Mouse (Mus musculus) layer of hippocampus, postnatal 25 days (tissue): ENCODE data around the gene Cd163l1. TPM values are rescaled to one million over a fixed set of nuclear protein-coding genes. Genes with fewer than 3 reads are reported as not detected.

ENCODE experiments used
- DNase-seq, 2 experiments: peaks; one replicate each; pipeline ENCODE4 v3.0.0; 2022; ENCODE audit warnings: mixed read lengths in 2 of 2, low spot score in 1 of 2; ENCODE audit errors: extremely low spot score in 1 of 2
- total RNA-seq, 2 experiments: library from RNA; stranded (reverse); gene quantifications; 2 replicates each; pipeline ENCODE4 v1.2.3; 2021

The Cd163l1 gene
- total RNA-seq = under 1 TPM; 0.39 to 0.63 TPM

- DNase-seq = no peak
These were observed at the start of gene Cd163l1 for GRCm38 (mm10) chr7:140217967-140218366. Cd163l1 (plus strand) TSS chr7:140218267.

- no peak for DNase-seq
These were observed 48.7 kb upstream of the Cd163l1 start for GRCm38 (mm10) chr7:140169386-140169785.

GRCm38 (mm10) chr7:140170863-140171262 lies 47.2 kb upstream of the Cd163l1 start:
- no peak for DNase-seq

- no peak for DNase-seq
These were observed 45.1 kb upstream of the Cd163l1 start, which contains the start of gene Olfr523 for GRCm38 (mm10) chr7:140172936-140173335. Olfr523 (plus strand) TSS chr7:140173217.

GRCm38 (mm10) chr7:140179176-140179575 lies 38.9 kb upstream of the Cd163l1 start:
- no peak for DNase-seq

- no peak for DNase-seq
These were observed 37.4 kb upstream of the Cd163l1 start for GRCm38 (mm10) chr7:140180692-140181091.

GRCm38 (mm10) chr7:140184206-140184605 lies 33.9 kb upstream of the Cd163l1 start:
- no peak for DNase-seq

- peak in 1 of 2 experiments; percentile 42 for DNase-seq
These were observed 31.1 kb upstream of the Cd163l1 start for GRCm38 (mm10) chr7:140186646-140187620.

- peak in 1 of 2 experiments; percentile 20 for DNase-seq
These were observed 30.2 kb upstream of the Cd163l1 start for GRCm38 (mm10) chr7:140187721-140188390.

- peak in 1 of 2 experiments; percentile 19 for DNase-seq
These were observed 29.4 kb upstream of the Cd163l1 start for GRCm38 (mm10) chr7:140188391-140189328.

GRCm38 (mm10) chr7:140190435-140190834 lies 27.6 kb upstream of the Cd163l1 start:
- DNase-seq = no peak

- no peak for DNase-seq
These were observed 25.6 kb upstream of the Cd163l1 start for GRCm38 (mm10) chr7:140192445-140192844.

- DNase-seq = no peak
These were observed 25.2 kb upstream of the Cd163l1 start for GRCm38 (mm10) chr7:140192851-140193250.

- no peak for DNase-seq
These were observed 24.0 kb upstream of the Cd163l1 start for GRCm38 (mm10) chr7:140194031-140194430.

GRCm38 (mm10) chr7:140196002-140196401 lies 22.1 kb upstream of the Cd163l1 start:
- DNase-seq = no peak

- DNase-seq = no peak
These were observed 17.0 kb upstream of the Cd163l1 start for GRCm38 (mm10) chr7:140201090-140201489.

GRCm38 (mm10) chr7:140205864-140206263 lies 12.2 kb upstream of the Cd163l1 start, which contains the start of gene Olfr524:
Olfr524 (minus strand) TSS chr7:140205964.
- no peak for DNase-seq

- no peak for DNase-seq
These were observed 11.2 kb upstream of the Cd163l1 start for GRCm38 (mm10) chr7:140206904-140207303.

- DNase-seq = no peak
These were observed 9.9 kb upstream of the Cd163l1 start for GRCm38 (mm10) chr7:140208153-140208552.

- DNase-seq = no peak
These were observed 9.4 kb upstream of the Cd163l1 start for GRCm38 (mm10) chr7:140208677-140209076.
